Mouse (Mus musculus) liver, embryonic 14.5 days (tissue): ENCODE results near the gene Ngdn. TPM values are rescaled to one million over a fixed set of nuclear protein-coding genes. Genes with fewer than 3 reads are reported as not detected.

Experiments
- ATAC-seq: fragments of 200-750 bp; cut with Nextera tagmentation; 2 replicates; pipeline ENCODE4 v1.8.0; 2017; ENCODE audit warnings: moderate number of reproducible peaks, mild to moderate bottlenecking, moderate library complexity; ENCODE audit not compliant: insufficient read depth
- DNase-seq, 3 experiments: peaks; one replicate each; pipeline ENCODE4 v3.0.0-alpha.2; 2012 to 2013; ENCODE audit warnings: low read depth in 3 of 3, low spot score in 3 of 3
- H3K27ac ChIP-seq: fragments of 300-500 bp; sonication (generic); 2 replicates; pipeline ENCODE4 v1.5.1; 2014; ENCODE audit warnings: moderate library complexity, mild to moderate bottlenecking, control low read depth, inconsistent platforms
- H3K27me3 ChIP-seq: fragments of 300-500 bp; sonication (generic); 2 replicates; pipeline ENCODE4 v1.6.1; 2014; ENCODE audit warnings: mild to moderate bottlenecking, low read length, moderate library complexity; ENCODE audit not compliant: control insufficient read depth, insufficient read depth
- H3K36me3 ChIP-seq: fragments of 300-500 bp; sonication (generic); replicated peaks from 2 replicates; pipeline ENCODE4 v1.6.1; 2014; ENCODE audit warnings: low read depth; ENCODE audit not compliant: control insufficient read depth, insufficient read depth
- H3K4me1 ChIP-seq, 2 experiments: fragments of 200-500 bp in 1 of 2; fragments of 300-500 bp in 1 of 2; sonication (generic) in 1 of 2; replicated peaks; 2 replicates each; pipeline ENCODE4 v1.6.1; 2012 to 2014; ENCODE audit warnings: antibody characterized with exemption in 1 of 2, inconsistent platforms in 1 of 2, low read length in 1 of 2; ENCODE audit not compliant: control insufficient read depth in 2 of 2, insufficient read depth in 2 of 2
- H3K4me2 ChIP-seq: fragments of 300-500 bp; sonication (generic); 2 replicates; pipeline ENCODE4 v1.6.1; 2014; ENCODE audit warnings: low read depth, mild to moderate bottlenecking, control low read depth, moderate library complexity
- H3K4me3 ChIP-seq, 2 experiments: fragments of 200-500 bp in 1 of 2; fragments of 300-500 bp in 1 of 2; sonication (generic) in 1 of 2; 2 replicates each; pipeline ENCODE4 v1.5.1; 2012 to 2014; ENCODE audit warnings: low read depth in 2 of 2, low read length in 2 of 2, mild to moderate bottlenecking in 2 of 2, control low read depth in 1 of 2, inconsistent platforms in 1 of 2, moderate library complexity in 1 of 2; ENCODE audit not compliant: insufficient read depth in 1 of 2
- H3K9ac ChIP-seq: fragments of 300-500 bp; sonication (generic); replicated peaks from 2 replicates; pipeline ENCODE4 v1.6.1; 2014; ENCODE audit warnings: mild to moderate bottlenecking, control low read depth, moderate library complexity
- H3K9me3 ChIP-seq: fragments of 300-500 bp; sonication (generic); 2 replicates; pipeline ENCODE4 v1.6.1; 2016; ENCODE audit warnings: low read length, mixed read lengths; ENCODE audit not compliant: control insufficient read depth
- CTCF ChIP-seq: IDR thresholded peaks from 2 replicates; pipeline ENCODE4 v1.5.1; 2016; ENCODE audit warnings: antibody characterized with exemption, low read depth, control low read depth
- EP300 ChIP-seq: IDR thresholded peaks from 2 replicates; pipeline ENCODE4 v1.6.1; 2016; ENCODE audit warnings: antibody characterized with exemption, low read depth
- WGBS: fragments of 180-500 bp; shearing (Covaris S2); extraction: QIAGEN DNeasy Blood & Tissue Kit; methylation state at CpG from one replicate; pipeline ENCODE4 v1.1.7; 2014; ENCODE audit not compliant: insufficient replicate concordance; 5-methylcytosine and 5-hydroxymethylcytosine counted together
- polyA plus RNA-seq, 2 experiments: library from polyadenylated mRNA; depleted of rRNA in 1 of 2; stranded (reverse) in 1 of 2; unstranded in 1 of 2; fragments of >200 nt; fragmentation: Nextera tagmentation in 1 of 2; extraction: Ambion mirVana in 1 of 2; gene quantifications; 2 replicates each; pipeline versions ENCODE4 v1.2.1 to v1.2.3; 2012 to 2014

Ngdn gene
- polyA plus RNA-seq, 2 experiments, result 31.0 to 36.0 TPM

GRCm38 (mm10) chr14:55003878-55004855 lies 11.1 kb upstream of the Ngdn start:
- H3K9me3 ChIP-seq, result no peaks in the 10 kb centered on the region
- WGBS, result 45% methylated on average over 18 of the region's 18 CpGs
- H3K36me3 ChIP-seq, result no peaks in the 10 kb centered on the region
- H3K9ac ChIP-seq, result no peak overlapping the region
- H3K4me3 ChIP-seq, result no peak overlapping the region
- no peak for ATAC-seq
- no peak overlapping the region for H3K4me2 ChIP-seq
- peaks cover 0 to 14% of the 10 kb centered on the region in 2 experiments; a peak in 2 of 4 replicates for H3K4me1 ChIP-seq
- H3K27ac ChIP-seq, result no peak overlapping the region
- TF ChIP-seq CTCF (no peak), EP300 (no peak)
- H3K27me3 ChIP-seq, result no peaks in the 10 kb centered on the region; the same call in 1 of the 2 replicates
- DNase-seq, result no peak

GRCm38 (mm10) chr14:55005506-55005905 lies 9.7 kb upstream of the Ngdn start:
- no peak overlapping the region for H3K4me2 ChIP-seq
- no peaks in the 10 kb centered on the region for H3K9me3 ChIP-seq
- TF ChIP-seq EP300 (no peak), CTCF (no peak)
- H3K4me3 ChIP-seq, result no peak overlapping the region
- WGBS, result 57% methylated on average over 2 of the region's 2 CpGs
- H3K27me3 ChIP-seq, result no peaks in the 10 kb centered on the region; the same call in 1 of the 2 replicates
- DNase-seq, result no peak
- ATAC-seq, result no peak
- no peaks in the 10 kb centered on the region for H3K36me3 ChIP-seq
- peaks cover 0 to 14% of the 10 kb centered on the region in 2 experiments; a peak in 2 of 4 replicates for H3K4me1 ChIP-seq
- H3K27ac ChIP-seq, result no peak overlapping the region
- H3K9ac ChIP-seq, result no peak overlapping the region

GRCm38 (mm10) chr14:55005967-55006366 lies 9.3 kb upstream of the Ngdn start:
- 66% methylated on average over 8 of the region's 8 CpGs for WGBS
- DNase-seq (no peak), ATAC-seq (no peak)
- H3K4me2 ChIP-seq, result no peak overlapping the region
- H3K9ac ChIP-seq, result no peak overlapping the region
- H3K27ac ChIP-seq, result no peak overlapping the region
- TF ChIP-seq EP300 (no peak), CTCF (no peak)
- H3K36me3 ChIP-seq, result no peaks in the 10 kb centered on the region
- H3K4me3 ChIP-seq, result no peak overlapping the region
- no peaks in the 10 kb centered on the region; the same call in 1 of the 2 replicates for H3K27me3 ChIP-seq
- H3K4me1 ChIP-seq, result peaks cover 0 to 14% of the 10 kb centered on the region in 2 experiments; a peak in 2 of 4 replicates
- no peaks in the 10 kb centered on the region for H3K9me3 ChIP-seq

- H3K4me3 ChIP-seq, result no peak overlapping the region
- no peak overlapping the region for H3K9ac ChIP-seq
- H3K4me1 ChIP-seq, result peaks cover 0 to 14% of the 10 kb centered on the region in 2 experiments; a peak in 2 of 4 replicates
- H3K4me2 ChIP-seq, result no peak overlapping the region
- H3K27ac ChIP-seq, result no peak overlapping the region
- ATAC-seq (no peak), DNase-seq (no peak)
- H3K36me3 ChIP-seq, result no peaks in the 10 kb centered on the region
- H3K9me3 ChIP-seq, result no peaks in the 10 kb centered on the region
- no peaks in the 10 kb centered on the region; the same call in 1 of the 2 replicates for H3K27me3 ChIP-seq
- 38% methylated on average over 3 of the region's 3 CpGs for WGBS
- TF ChIP-seq EP300, result no peak
- no peak for TF ChIP-seq CTCF
These were observed 8.7 kb upstream of the Ngdn start for GRCm38 (mm10) chr14:55006541-55006940.
